Mouse (Mus musculus) forebrain, embryonic 11.5 days (tissue): Measurements from ENCODE around the gene Plcb1. TPM values are rescaled to one million over a fixed set of nuclear protein-coding genes. Genes with fewer than 3 reads are reported as not detected.

Source experiments
- ATAC-seq: fragments of 200-750 bp; cut with Nextera tagmentation; replicated peaks from 2 replicates; pipeline ENCODE4 v1.8.0; 2017; ENCODE audit warnings: moderate TSS enrichment; ENCODE audit not compliant: low FRiP score
- DNase-seq: peaks from one replicate; pipeline ENCODE4 v3.0.0-alpha.2; 2017; ENCODE audit warnings: low spot score
- H3K27ac ChIP-seq: fragments of 300-500 bp; sonication (generic); 2 replicates; pipeline ENCODE4 v1.5.1; 2014; ENCODE audit warnings: low read depth, low read length
- H3K27me3 ChIP-seq: fragments of 300-500 bp; sonication (generic); 2 replicates; pipeline ENCODE4 v1.6.1; 2014; ENCODE audit warnings: mild to moderate bottlenecking, low read length, mixed read lengths; ENCODE audit not compliant: control insufficient read depth, insufficient read depth
- H3K36me3 ChIP-seq: fragments of 300-500 bp; sonication (generic); 2 replicates; pipeline ENCODE4 v1.6.1; 2014; ENCODE audit warnings: mild to moderate bottlenecking, low read length, moderate library complexity, mixed read lengths; ENCODE audit not compliant: control insufficient read depth, insufficient read depth
- H3K4me1 ChIP-seq: fragments of 300-500 bp; sonication (generic); replicated peaks from 2 replicates; pipeline ENCODE4 v1.6.1; 2014; ENCODE audit warnings: low read length, mixed read lengths; ENCODE audit not compliant: control insufficient read depth, insufficient read depth
- H3K4me2 ChIP-seq: fragments of 300-500 bp; sonication (generic); 2 replicates; pipeline ENCODE4 v1.6.1; 2014; ENCODE audit warnings: low read depth, mild to moderate bottlenecking, low read length, moderate library complexity, mixed read lengths; ENCODE audit not compliant: severe bottlenecking
- H3K4me3 ChIP-seq: fragments of 300-500 bp; sonication (generic); 2 replicates; pipeline ENCODE4 v1.5.1; 2014; ENCODE audit warnings: low read depth, low read length
- H3K9ac ChIP-seq: fragments of 300-500 bp; sonication (generic); 2 replicates; pipeline ENCODE4 v1.6.1; 2014; ENCODE audit warnings: low read length
- H3K9me3 ChIP-seq: fragments of 300-500 bp; sonication (generic); 2 replicates; pipeline ENCODE4 v1.6.1; 2016; ENCODE audit warnings: low read length, mixed read lengths; ENCODE audit not compliant: control insufficient read depth
- WGBS: fragments of 180-500 bp; shearing (Covaris S2); extraction: QIAGEN DNeasy Blood & Tissue Kit; methylation state at CpG from one replicate; pipeline ENCODE4 v1.1.7; 2014; 5-methylcytosine and 5-hydroxymethylcytosine counted together
- polyA plus RNA-seq: library from polyadenylated mRNA; unstranded; fragments of >200 nt; fragmentation: Nextera tagmentation; extraction: Ambion mirVana; gene quantifications from 2 replicates; pipeline ENCODE4 v1.2.1, GENCODE M21; 2014

Gene Plcb1
- polyA plus RNA-seq, 1 experiment from 2014 or later = 12.8 TPM

DNA sequence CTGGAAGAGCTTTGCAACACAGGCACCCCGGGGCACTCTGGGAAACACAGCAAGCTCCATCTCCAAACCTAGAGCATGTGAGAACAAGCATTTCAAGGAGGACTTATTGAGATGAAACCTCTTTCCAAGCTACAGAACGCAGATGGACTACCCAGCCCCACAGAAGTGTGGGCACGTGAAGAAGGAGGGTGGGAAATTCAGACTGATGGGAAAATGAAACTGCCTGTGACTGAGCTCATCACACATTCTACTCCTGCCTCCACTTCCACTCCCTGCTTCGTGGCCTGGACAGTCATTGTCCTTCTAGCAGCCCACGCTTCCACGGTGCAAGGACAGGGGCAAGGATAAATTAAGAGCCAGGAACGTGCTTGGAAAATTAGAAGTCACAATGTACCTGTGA, 370.2 kb downstream of the Plcb1 start:
- H3K4me1 ChIP-seq = no peaks in the 10 kb centered on the region
- DNase-seq (no peak), ATAC-seq (no peak)
- no peak overlapping the region for H3K4me3 ChIP-seq
- H3K9me3 ChIP-seq = no peaks in the 10 kb centered on the region
- no peaks in the 10 kb centered on the region for H3K36me3 ChIP-seq
- H3K4me2 ChIP-seq = no peak overlapping the region
- no peaks in the 10 kb centered on the region for H3K27me3 ChIP-seq
- 90% methylated on average over 7 of the region's 7 CpGs for WGBS
- H3K9ac ChIP-seq = no peak overlapping the region
- H3K27ac ChIP-seq = no peak overlapping the region

- Histone ChIP-seq H3K27me3 (no peaks in the 10 kb centered on the region), H3K4me1 (no peaks in the 10 kb centered on the region), H3K9ac (no peak overlapping the region), H3K27ac (no peak overlapping the region), H3K4me2 (no peak overlapping the region), H3K36me3 (no peaks in the 10 kb centered on the region), H3K9me3 (no peaks in the 10 kb centered on the region), H3K4me3 (no peak overlapping the region)
- no peak for DNase-seq
- no peak for ATAC-seq
- WGBS = 98% methylated on average over 2 of the region's 2 CpGs
These were observed 372.1 kb downstream of the Plcb1 start for GRCm38 (mm10) chr2:135157961-135158360.

DNA sequence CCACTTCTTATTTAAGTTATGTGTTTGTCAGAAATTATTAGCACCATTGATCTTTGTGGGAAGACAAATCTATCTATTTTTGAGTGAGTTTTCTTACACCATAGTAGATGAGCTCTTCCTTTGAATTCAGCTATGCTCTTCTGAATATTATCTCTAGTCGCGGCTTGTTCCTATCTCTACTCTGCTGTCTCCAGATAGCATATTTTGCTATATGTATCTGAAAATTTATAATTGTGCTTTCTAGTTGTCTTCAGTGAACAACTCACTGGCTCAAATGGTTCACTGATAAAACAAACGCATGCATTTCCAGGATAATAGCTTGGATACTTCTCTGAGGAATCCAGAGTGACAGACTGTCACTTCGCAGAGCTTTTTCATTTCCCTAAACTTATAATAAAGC, 375.8 kb downstream of the Plcb1 start:
- WGBS = 92% methylated on average over 4 of the region's 4 CpGs
- DNase-seq = no peak
- H3K4me2 ChIP-seq = no peak overlapping the region

DNA sequence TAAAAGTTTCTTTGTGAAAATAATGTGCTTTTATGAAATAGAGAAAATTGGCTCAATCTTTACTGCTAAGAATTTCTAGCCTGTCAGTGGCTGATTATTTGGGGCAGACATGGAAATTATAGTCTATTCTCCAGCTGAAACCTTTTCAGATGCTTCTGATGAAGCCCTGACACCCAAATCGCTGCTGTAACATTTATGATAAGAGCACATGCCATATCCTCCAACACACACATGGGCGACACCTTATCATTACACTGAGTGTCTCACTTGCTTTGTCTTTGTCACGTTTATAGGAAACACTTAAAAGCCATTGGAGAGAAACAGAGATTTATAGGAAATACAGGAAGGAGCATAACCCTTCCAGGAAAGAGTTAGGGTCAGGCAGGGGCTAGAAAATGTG, 379.6 kb downstream of the Plcb1 start:
- Histone ChIP-seq H3K27ac (no peak overlapping the region), H3K27me3 (no peaks in the 10 kb centered on the region), H3K36me3 (no peaks in the 10 kb centered on the region), H3K4me2 (no peak overlapping the region), H3K4me3 (no peak overlapping the region), H3K4me1 (no peaks in the 10 kb centered on the region), H3K9me3 (no peaks in the 10 kb centered on the region), H3K9ac (no peak overlapping the region)
- DNase-seq (no peak), ATAC-seq (no peak)
- 83% methylated on average over 3 of the region's 3 CpGs for WGBS

More for the DNA sequence above, 375.8 kb downstream of the Plcb1 start:
- Histone ChIP-seq H3K9me3 (no peaks in the 10 kb centered on the region), H3K27me3 (no peaks in the 10 kb centered on the region), H3K4me1 (no peaks in the 10 kb centered on the region), H3K36me3 (no peaks in the 10 kb centered on the region), H3K9ac (no peak overlapping the region), H3K27ac (no peak overlapping the region), H3K4me3 (no peak overlapping the region)
- no peak for ATAC-seq

DNA sequence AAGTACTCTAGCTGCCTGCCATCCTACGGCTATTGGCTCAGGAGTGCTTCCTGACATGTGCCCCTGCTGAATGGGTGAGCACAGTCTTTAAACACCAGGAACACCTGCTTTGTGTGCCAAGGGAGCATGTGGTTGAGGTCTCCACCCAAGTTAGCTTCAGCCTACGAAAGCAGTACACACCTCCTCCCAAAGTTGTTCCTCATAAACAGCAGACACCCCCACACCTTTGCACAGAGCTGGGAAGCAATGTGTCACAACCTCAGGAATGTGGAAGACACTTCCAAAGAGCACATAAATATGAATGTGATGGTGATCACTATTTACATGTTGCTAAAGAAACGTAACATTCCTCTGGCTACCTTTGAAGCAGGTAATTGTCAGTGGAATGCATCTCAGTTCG, 389.7 kb downstream of the Plcb1 start:
- WGBS = 90% methylated on average over 4 of the region's 4 CpGs
- Histone ChIP-seq H3K27me3 (no peaks in the 10 kb centered on the region), H3K36me3 (no peaks in the 10 kb centered on the region), H3K4me3 (no peak overlapping the region), H3K9me3 (no peaks in the 10 kb centered on the region), H3K9ac (no peak overlapping the region), H3K4me1 (no peaks in the 10 kb centered on the region), H3K4me2 (no peak overlapping the region), H3K27ac (no peak overlapping the region)
- DNase-seq (no peak), ATAC-seq (no peak)

GRCm38 (mm10) chr2:135187659-135188058, 401.8 kb downstream of the Plcb1 start:
- ATAC-seq (no peak), DNase-seq (no peak)
- Histone ChIP-seq H3K9ac (no peak overlapping the region), H3K36me3 (no peaks in the 10 kb centered on the region), H3K4me1 (no peaks in the 10 kb centered on the region), H3K9me3 (no peaks in the 10 kb centered on the region), H3K4me3 (no peak overlapping the region), H3K4me2 (no peak overlapping the region), H3K27me3 (no peaks in the 10 kb centered on the region), H3K27ac (no peak overlapping the region)
- 71% methylated on average over 6 of the region's 6 CpGs for WGBS

- no peaks in the 10 kb centered on the region for H3K36me3 ChIP-seq
- WGBS = 92% methylated on average over 3 of the region's 3 CpGs
- no peak overlapping the region for H3K27ac ChIP-seq
- no peaks in the 10 kb centered on the region for H3K9me3 ChIP-seq
- DNase-seq = no peak
- no peak overlapping the region for H3K9ac ChIP-seq
- H3K4me1 ChIP-seq = no peaks in the 10 kb centered on the region
- ATAC-seq = no peak
- no peak overlapping the region for H3K4me3 ChIP-seq
- H3K27me3 ChIP-seq = no peaks in the 10 kb centered on the region
- no peak overlapping the region for H3K4me2 ChIP-seq
These were observed 415.0 kb downstream of the Plcb1 start for GRCm38 (mm10) chr2:135200830-135201229.

- H3K36me3 ChIP-seq = no peaks in the 10 kb centered on the region
- no peak overlapping the region for H3K27ac ChIP-seq
- no peaks in the 10 kb centered on the region for H3K27me3 ChIP-seq
- DNase-seq = no peak
- no peaks in the 10 kb centered on the region for H3K9me3 ChIP-seq
- H3K4me1 ChIP-seq = no peaks in the 10 kb centered on the region
- no peak overlapping the region for H3K4me2 ChIP-seq
- H3K9ac ChIP-seq = no peak overlapping the region
- no peak overlapping the region for H3K4me3 ChIP-seq
- no peak for ATAC-seq
- WGBS = 89% methylated on average over 4 of the region's 4 CpGs
These were observed 416.5 kb downstream of the Plcb1 start for GRCm38 (mm10) chr2:135202390-135202789.

DNA sequence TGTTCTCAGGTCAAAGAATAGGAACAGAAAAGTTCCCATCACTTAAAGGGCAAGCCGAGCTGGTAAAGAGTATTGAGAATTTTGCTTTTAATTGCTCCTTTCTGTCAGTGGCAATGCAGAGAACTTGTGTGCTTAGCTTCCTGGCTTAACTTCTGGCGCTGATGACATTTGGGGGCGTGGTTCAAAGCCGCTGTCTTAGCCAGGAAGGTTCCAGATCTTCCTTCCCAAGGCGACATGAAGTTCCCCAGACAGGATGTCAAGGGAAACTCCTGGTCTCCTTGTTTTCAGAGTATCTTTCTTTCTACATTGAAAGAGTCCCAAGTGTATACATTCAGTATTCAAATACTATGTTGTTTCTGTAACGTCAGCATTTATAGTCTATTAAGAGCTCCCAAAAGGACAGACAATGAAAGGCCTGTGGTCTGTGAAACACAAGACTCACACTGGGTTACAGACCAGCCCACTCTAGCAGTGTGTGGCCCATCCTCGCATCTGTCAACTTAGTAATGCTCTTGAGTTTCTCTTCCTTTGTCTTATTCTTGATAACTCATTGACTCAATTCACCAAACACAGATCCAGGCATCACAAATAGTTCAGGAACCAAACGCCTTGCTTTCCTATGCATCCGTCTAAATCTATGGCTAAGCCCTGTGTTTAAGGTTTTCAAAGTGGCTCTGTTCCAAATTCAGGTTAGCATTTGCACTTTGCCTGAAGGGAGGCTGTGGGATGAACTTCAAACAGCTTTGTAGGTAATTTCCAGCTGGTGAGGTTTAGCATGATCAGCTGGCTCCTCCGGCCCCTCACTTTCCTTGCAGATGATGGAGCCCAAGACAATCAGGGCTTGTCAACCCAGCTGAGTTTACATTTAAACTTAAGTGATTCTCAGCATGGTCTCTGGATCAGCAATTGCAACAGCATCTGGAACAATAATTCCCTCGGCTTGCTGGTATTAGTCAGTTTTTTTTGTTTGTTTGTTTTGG, 418.6 kb downstream of the Plcb1 start:
- Histone ChIP-seq H3K9me3 (no peaks in the 10 kb centered on the region), H3K4me1 (no peaks in the 10 kb centered on the region), H3K9ac (no peak overlapping the region), H3K36me3 (no peaks in the 10 kb centered on the region), H3K27me3 (no peaks in the 10 kb centered on the region), H3K4me2 (no peak overlapping the region), H3K27ac (no peak overlapping the region), H3K4me3 (no peak overlapping the region)
- 84% methylated on average over 11 of the region's 11 CpGs for WGBS
- ATAC-seq = no peak
- DNase-seq = no peak
